Comparison of ENCODE assay signal across 26 mouse cellular contexts in the genomic region with DNA sequence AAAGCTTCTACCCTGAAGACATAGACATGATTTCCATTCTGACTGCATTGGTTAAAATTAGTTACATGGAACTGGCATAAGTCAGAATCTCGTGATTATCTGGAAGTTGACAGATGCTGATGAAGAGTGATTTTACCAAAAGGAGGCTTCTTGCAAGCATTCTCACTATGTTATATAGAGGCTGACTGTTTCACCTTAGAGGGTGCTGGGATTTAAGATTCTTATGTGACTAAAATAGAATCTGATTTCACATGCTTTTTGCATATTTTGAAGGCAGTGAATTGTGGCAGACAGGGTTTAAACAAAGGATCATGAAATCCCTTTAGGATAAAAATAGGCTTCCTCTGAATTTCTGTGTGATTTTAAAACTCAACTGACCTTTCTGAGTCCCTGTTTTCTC.
DNase-seq lines count a peak whose midpoint lies in the region; ATAC-seq and TF ChIP-seq lines count a peak whose summit lies in the region.
"Had no signal": no experiment of that assay in that cellular context is flagged by ENCODE, and none has a peak within 500 bp of the region (broad histone marks: within the 10 kb centered on the region; RNA-seq: fewer than 3 reads in every experiment).

No protein-coding gene starts in this region.

- ATAC-seq in forebrain, postnatal 0 days = peak; percentile 65
- ATAC-seq in forebrain, embryonic 11.5 days (replicated peaks; ENCODE audit: low FRiP score) = no peak
- no peak for ATAC-seq in hindbrain, embryonic 15.5 days (ENCODE audit: low FRiP score, low read depth)
- no peak for ATAC-seq in hindbrain, postnatal 0 days
- ATAC-seq in midbrain, embryonic 15.5 days (replicated peaks) = no peak
- ATAC-seq: CD4-positive, CD25-positive, alpha-beta regulatory T cell, adult 4 months; intestine, postnatal 0 days had no signal

- no peak overlapping the region for H3K4me3 ChIP-seq in forebrain, postnatal 0 days (ENCODE audit: low read depth, low read length)
- H3K4me3 ChIP-seq in forebrain, embryonic 11.5 days (ENCODE audit: low read depth, low read length) = no peak overlapping the region
- H3K4me3 ChIP-seq in hindbrain, embryonic 15.5 days = no peak overlapping the region
- H3K4me3 ChIP-seq in hindbrain, postnatal 0 days (ENCODE audit: low read length) = no peak overlapping the region
- H3K4me3 ChIP-seq in midbrain, embryonic 15.5 days = no peak overlapping the region
- H3K4me3 ChIP-seq: embryonic facial prominence, embryonic 13.5 days; heart, embryonic 10.5 days; heart, embryonic 15.5 days; kidney, embryonic 15.5 days; limb, embryonic 13.5 days; lung, embryonic 15.5 days had no signal

- no peak overlapping the region for H3K9ac ChIP-seq in forebrain, postnatal 0 days
- no peak overlapping the region for H3K9ac ChIP-seq in forebrain, embryonic 11.5 days (ENCODE audit: low read length)
- H3K9ac ChIP-seq in hindbrain, embryonic 15.5 days = no peak overlapping the region
- no peak overlapping the region for H3K9ac ChIP-seq in hindbrain, postnatal 0 days (replicated peaks; ENCODE audit: low read length)
- no peak overlapping the region for H3K9ac ChIP-seq in midbrain, embryonic 15.5 days
- H3K9ac ChIP-seq: embryonic facial prominence, embryonic 13.5 days; heart, embryonic 15.5 days; kidney, embryonic 15.5 days; limb, embryonic 13.5 days; lung, embryonic 15.5 days had no signal

- WGBS in forebrain, postnatal 0 days = 42% methylated on average over 1 of the region's 1 CpGs
- 67% methylated on average over 1 of the region's 1 CpGs for WGBS in forebrain, embryonic 11.5 days
- WGBS in hindbrain, embryonic 15.5 days = 62% methylated on average over 1 of the region's 1 CpGs
- WGBS in hindbrain, postnatal 0 days = 53% methylated on average over 1 of the region's 1 CpGs
- 41% methylated on average over 1 of the region's 1 CpGs for WGBS in midbrain, embryonic 15.5 days

- no peak for TF ChIP-seq CTCF in forebrain, postnatal 0 days (IDR thresholded peaks at IDR 0.05; ENCODE audit: low read depth)
- no peak for TF ChIP-seq CTCF in hindbrain, postnatal 0 days (IDR thresholded peaks at IDR 0.05; ENCODE audit: low read depth)

- H3K9me3 ChIP-seq in forebrain, postnatal 0 days (ENCODE audit: low read length) = no peaks in the 10 kb centered on the region
- H3K9me3 ChIP-seq in forebrain, embryonic 11.5 days (ENCODE audit: control insufficient read depth, low read length) = no peaks in the 10 kb centered on the region
- no peaks in the 10 kb centered on the region for H3K9me3 ChIP-seq in hindbrain, embryonic 15.5 days
- no peaks in the 10 kb centered on the region for H3K9me3 ChIP-seq in hindbrain, postnatal 0 days (ENCODE audit: low read length)
- no peaks in the 10 kb centered on the region for H3K9me3 ChIP-seq in midbrain, embryonic 15.5 days
- H3K9me3 ChIP-seq: embryonic facial prominence, embryonic 13.5 days; heart, embryonic 10.5 days; heart, embryonic 15.5 days; kidney, embryonic 15.5 days; limb, embryonic 13.5 days; lung, embryonic 15.5 days had no signal

- H3K27me3 ChIP-seq in forebrain, postnatal 0 days (ENCODE audit: insufficient read depth, low read length) = no peaks in the 10 kb centered on the region
- H3K27me3 ChIP-seq in forebrain, embryonic 11.5 days (ENCODE audit: control insufficient read depth, insufficient read depth, low read length) = no peaks in the 10 kb centered on the region
- H3K27me3 ChIP-seq in hindbrain, embryonic 15.5 days = no peaks in the 10 kb centered on the region
- no peaks in the 10 kb centered on the region for H3K27me3 ChIP-seq in hindbrain, postnatal 0 days (ENCODE audit: insufficient read depth, low read length)
- H3K27me3 ChIP-seq in midbrain, embryonic 15.5 days (replicated peaks) = no peaks in the 10 kb centered on the region
- H3K27me3 ChIP-seq: embryonic facial prominence, embryonic 13.5 days; heart, embryonic 15.5 days; limb, embryonic 13.5 days; lung, embryonic 15.5 days had no signal

- peaks cover 3% of the 10 kb centered on the region; the same call in 1 of the 2 replicates for H3K4me1 ChIP-seq in forebrain, postnatal 0 days (ENCODE audit: insufficient read depth)
- H3K4me1 ChIP-seq in forebrain, embryonic 11.5 days (replicated peaks; ENCODE audit: control insufficient read depth, insufficient read depth, low read length) = no peaks in the 10 kb centered on the region
- peaks cover 13% of the 10 kb centered on the region; the same call in 1 of the 2 replicates for H3K4me1 ChIP-seq in hindbrain, embryonic 15.5 days (replicated peaks)
- no peaks in the 10 kb centered on the region for H3K4me1 ChIP-seq in hindbrain, postnatal 0 days (ENCODE audit: insufficient read depth, low read length)
- peaks cover 21% of the 10 kb centered on the region for H3K4me1 ChIP-seq in midbrain, embryonic 15.5 days
- H3K4me1 ChIP-seq: embryonic facial prominence, embryonic 13.5 days; heart, embryonic 10.5 days; heart, embryonic 15.5 days; kidney, embryonic 15.5 days; limb, embryonic 13.5 days; lung, embryonic 15.5 days had no signal

- no peak overlapping the region for H3K4me2 ChIP-seq in forebrain, postnatal 0 days (ENCODE audit: low read depth)
- no peak overlapping the region for H3K4me2 ChIP-seq in forebrain, embryonic 11.5 days (ENCODE audit: low read depth, low read length, severe bottlenecking)
- H3K4me2 ChIP-seq in hindbrain, embryonic 15.5 days = no peak overlapping the region
- no peak overlapping the region for H3K4me2 ChIP-seq in hindbrain, postnatal 0 days (ENCODE audit: low read depth, low read length)
- H3K4me2 ChIP-seq in midbrain, embryonic 15.5 days = no peak overlapping the region
- H3K4me2 ChIP-seq: embryonic facial prominence, embryonic 13.5 days; heart, embryonic 15.5 days; kidney, embryonic 15.5 days; limb, embryonic 13.5 days; liver, embryonic 11.5 days; lung, embryonic 15.5 days had no signal

- DNase-seq in forebrain, postnatal 0 days = no peak
- DNase-seq in forebrain, embryonic 11.5 days (ENCODE audit: low spot score) = no peak
- DNase-seq in hindbrain, postnatal 0 days (ENCODE audit: low spot score) = no peak
- peak; percentile 69 for DNase-seq in brain, adult 2 months (ENCODE audit: low read depth, low spot score)
- DNase-seq in right cerebral cortex, postnatal 10 days (ENCODE audit: low spot score in 2 of 2) = no peak
- DNase-seq: adrenal gland, postnatal 14 days; cerebellum, adult 18-20 months; cerebellum, postnatal 10 days; gastrocnemius, postnatal 25 days; heart, adult 11 months; kidney, postnatal 25 days; right cerebral cortex, adult 18-20 months; right cerebral cortex, postnatal 4 days; thymus, adult 2 months; thymus, postnatal 36 days had no signal

- no peaks in the 10 kb centered on the region for H3K36me3 ChIP-seq in forebrain, postnatal 0 days (ENCODE audit: insufficient read depth)
- no peaks in the 10 kb centered on the region for H3K36me3 ChIP-seq in forebrain, embryonic 11.5 days (ENCODE audit: control insufficient read depth, insufficient read depth, low read length)
- no peaks in the 10 kb centered on the region for H3K36me3 ChIP-seq in hindbrain, embryonic 15.5 days
- no peaks in the 10 kb centered on the region for H3K36me3 ChIP-seq in hindbrain, postnatal 0 days (ENCODE audit: insufficient read depth, low read length)
- H3K36me3 ChIP-seq in midbrain, embryonic 15.5 days (replicated peaks) = no peaks in the 10 kb centered on the region
- H3K36me3 ChIP-seq: embryonic facial prominence, embryonic 13.5 days; heart, embryonic 10.5 days; heart, embryonic 15.5 days; kidney, embryonic 15.5 days; limb, embryonic 13.5 days; lung, embryonic 15.5 days had no signal

- H3K27ac ChIP-seq in forebrain, postnatal 0 days (ENCODE audit: low read depth, low read length) = peak overlapping the region; percentile 41; the same call in 1 of the 2 replicates
- H3K27ac ChIP-seq in forebrain, embryonic 11.5 days (ENCODE audit: low read depth, low read length) = no peak overlapping the region
- H3K27ac ChIP-seq in hindbrain, embryonic 15.5 days (replicated peaks) = peak overlapping the region; percentile 15; the same call in 1 of the 2 replicates
- H3K27ac ChIP-seq in hindbrain, postnatal 0 days = no peak overlapping the region
- peak overlapping the region; percentile 69 for H3K27ac ChIP-seq in midbrain, embryonic 15.5 days
- H3K27ac ChIP-seq: embryonic facial prominence, embryonic 13.5 days; heart, embryonic 10.5 days; heart, embryonic 15.5 days; kidney, embryonic 15.5 days; limb, embryonic 13.5 days; lung, embryonic 15.5 days had no signal

Comparison
In these comparisons a context has a peak if more than half of its experiments do, and no peak if none do; other contexts are left out.
1. H3K27ac ChIP-seq: peak in forebrain, postnatal 0 days (single experiment), hindbrain, embryonic 15.5 days (single experiment) and midbrain, embryonic 15.5 days (single experiment); none in forebrain, embryonic 11.5 days (single experiment) and hindbrain, postnatal 0 days (single experiment).